10 mouse cellular contexts compared by ENCODE assay signal in genomic region chr2:155662390-155662789, GRCm38 (mm10).
"Had no signal": no experiment of that assay in that cellular context is flagged by ENCODE, and none has a peak within 500 bp of the region (broad histone marks: within the 10 kb centered on the region; RNA-seq: fewer than 3 reads in every experiment).

No protein-coding gene starts in this region.

- H3K27ac ChIP-seq: limb, embryonic 10.5 days; liver, embryonic 15.5 days; midbrain, embryonic 15.5 days; stomach, postnatal 0 days had no signal

- ATAC-seq: intestine, embryonic 16.5 days; lung, postnatal 0 days; midbrain, embryonic 15.5 days had no signal

- H3K9me3 ChIP-seq: limb, embryonic 10.5 days; liver, embryonic 15.5 days; midbrain, embryonic 15.5 days had no signal

- H3K9ac ChIP-seq: liver, embryonic 15.5 days; midbrain, embryonic 15.5 days had no signal

- H3K4me1 ChIP-seq: limb, embryonic 10.5 days; liver, embryonic 15.5 days; midbrain, embryonic 15.5 days had no signal

- H3K4me2 ChIP-seq: liver, embryonic 11.5 days; liver, embryonic 15.5 days; midbrain, embryonic 15.5 days had no signal

- H3K4me3 ChIP-seq: limb, embryonic 10.5 days; liver, embryonic 15.5 days; midbrain, embryonic 15.5 days had no signal

- DNase-seq: lung, adult 2 months; right cerebral cortex, postnatal 25 days; thymus, adult 18-20 months had no signal

- H3K27me3 ChIP-seq: liver, embryonic 15.5 days; midbrain, embryonic 15.5 days had no signal
